Mouse (Mus musculus): Measurements from ENCODE around the gene Fermt2.

DNA sequence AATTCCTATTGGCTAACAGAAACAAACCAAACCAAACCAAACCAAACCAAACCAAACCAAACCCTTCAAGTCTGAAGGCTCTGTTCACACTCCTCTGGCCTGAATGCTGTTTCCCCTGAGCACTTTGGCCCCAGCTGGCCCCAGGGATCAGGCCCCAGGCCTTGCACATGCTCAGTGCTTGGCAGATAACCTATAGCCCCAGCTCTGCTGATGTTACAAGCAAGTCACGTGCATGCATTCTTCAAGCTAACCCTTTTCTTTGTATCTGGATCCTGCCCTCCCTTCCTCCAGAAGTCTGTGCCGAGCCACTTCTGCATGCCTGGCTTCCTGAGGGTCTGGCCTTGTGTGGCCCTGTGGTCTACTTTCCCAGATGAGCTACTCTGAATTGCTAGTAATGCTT, 78.8 kb downstream of the Fermt2 start:
- TF ChIP-seq GATA1 (IDR thresholded peaks at IDR 0.05; ENCODE audit: low read length): no peak
- TF ChIP-seq TAL1 (IDR thresholded peaks at IDR 0.05; ENCODE audit: low read length): no peak

All from erythroblast, embryonic 14.5 days (primary cell).